Mouse (Mus musculus): ENCODE data around the gene Arf1. TPM values are rescaled to one million over a fixed set of nuclear protein-coding genes. Genes with fewer than 3 reads are reported as not detected.

Gene Arf1
- total and polyA plus RNA-seq, 3 experiments: 541 to 617 TPM; not detected in 1

DNA sequence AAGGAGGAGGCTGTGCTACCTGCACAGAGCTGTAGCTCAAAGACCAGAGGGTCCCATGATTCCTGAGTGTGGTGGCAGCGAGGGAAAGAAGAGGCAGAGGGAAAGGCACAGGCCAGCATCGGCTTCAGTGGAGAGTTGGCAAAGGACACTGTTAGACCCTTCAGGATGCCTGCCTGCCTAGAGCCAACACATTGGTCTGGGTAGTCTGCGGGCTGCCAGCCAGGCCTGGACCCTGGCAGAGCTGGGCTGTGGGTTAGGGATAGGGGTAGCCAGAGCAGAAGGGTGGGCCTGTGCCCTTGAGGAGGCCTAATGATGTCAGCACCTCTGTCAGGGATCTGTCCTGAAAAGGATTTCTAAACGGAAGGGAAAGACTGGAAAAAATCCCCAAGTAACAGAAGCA, 11.7 kb upstream of the Arf1 start:
- TF ChIP-seq CHD2 (IDR thresholded peaks at IDR 0.05; ENCODE audit: low read length): no peak
- no peak for TF ChIP-seq CTCF (IDR thresholded peaks at IDR 0.05 in 2 of 3, conservative IDR thresholded peaks at IDR 0.05 in 1 of 3; ENCODE audit: control insufficient read depth in 1 of 3, insufficient read depth in 1 of 3, low read depth in 2 of 3, low read length in 3 of 3, poor library complexity in 1 of 3, severe bottlenecking in 1 of 3)
- no peak for TF ChIP-seq ZC3H11A (IDR thresholded peaks at IDR 0.05; ENCODE audit: low read depth, low read length)
- no peak for TF ChIP-seq ELF1 (IDR thresholded peaks at IDR 0.05; ENCODE audit: low read depth, low read length)
- no peak for TF ChIP-seq HCFC1 (IDR thresholded peaks at IDR 0.05; ENCODE audit: low read depth, low read length)
- no peak for TF ChIP-seq POLR2AphosphoS2 (IDR thresholded peaks at IDR 0.05; ENCODE audit: low read length)
- TF ChIP-seq POLR2A (IDR thresholded peaks at IDR 0.05; ENCODE audit: control insufficient read depth in 1 of 2, insufficient read depth in 1 of 2, low read depth in 1 of 2, low read length in 2 of 2, poor library complexity in 1 of 2): no peak
- no peak for TF ChIP-seq TBP (IDR thresholded peaks at IDR 0.05; ENCODE audit: low read depth, low read length)
- TF ChIP-seq USF2 (IDR thresholded peaks at IDR 0.05; ENCODE audit: borderline replicate concordance in 1 of 2, insufficient read depth in 1 of 2, low read depth in 1 of 2, low read length in 2 of 2): no peak

DNA sequence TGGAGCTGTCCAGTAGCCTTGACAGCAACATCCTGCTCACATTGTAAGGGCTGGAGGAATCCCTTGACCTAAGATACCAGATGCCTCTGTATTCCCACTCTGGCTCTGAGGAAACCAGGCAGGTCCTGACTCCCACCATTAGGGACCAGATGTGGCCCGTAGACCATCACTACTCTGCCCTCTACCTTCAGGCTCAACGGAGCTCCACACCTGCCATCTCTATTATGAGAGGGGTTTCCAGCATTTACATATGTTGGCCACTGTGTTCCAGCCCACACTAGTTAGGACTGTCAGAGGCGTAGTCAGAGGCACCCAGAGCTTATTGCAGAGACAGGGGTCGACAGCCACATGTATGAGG, 11.3 kb upstream of the Arf1 start:
- no peak for DNase-seq (ENCODE audit: low read depth, low spot score)
- Histone ChIP-seq H3K79me2 (ENCODE audit: control insufficient read depth, insufficient read depth, low read length, poor library complexity) (no peaks in the 10 kb centered on the region), H3K36me3 (ENCODE audit: control insufficient read depth in 1 of 2, insufficient read depth in 2 of 2, low read length in 2 of 2) (no peaks in the 10 kb centered on the region), H3K27ac (ENCODE audit: control insufficient read depth, low read depth, low read length) (no peak overlapping the region), H3K27me3 (ENCODE audit: control insufficient read depth in 1 of 2, insufficient read depth in 2 of 2, low read length in 2 of 2) (peaks cover 16 to 23% of the 10 kb centered on the region in 2 experiments), H3K9ac (ENCODE audit: control insufficient read depth, low read depth, low read length, poor library complexity, severe bottlenecking) (no peak overlapping the region), H3K4me1 (ENCODE audit: control insufficient read depth in 1 of 2, insufficient read depth in 2 of 2, low read length in 2 of 2) (no peaks in the 10 kb centered on the region), H3K9me3 (replicated peaks; ENCODE audit: insufficient read depth, low read length) (no peaks in the 10 kb centered on the region), H3K4me3 (ENCODE audit: control insufficient read depth in 1 of 2, insufficient read depth in 1 of 2, low read depth in 2 of 2, low read length in 2 of 2) (no peak overlapping the region)
- no peak for TF ChIP-seq ZKSCAN1 (IDR thresholded peaks at IDR 0.05; ENCODE audit: low read depth, low read length)
- TF ChIP-seq CHD1 (IDR thresholded peaks at IDR 0.05; ENCODE audit: low read depth, low read length): no peak
- TF ChIP-seq SMC3 (IDR thresholded peaks at IDR 0.05; ENCODE audit: low read depth, low read length): no peak
- no peak for TF ChIP-seq CHD2 (IDR thresholded peaks at IDR 0.05; ENCODE audit: low read length)
- TF ChIP-seq GABPA (IDR thresholded peaks at IDR 0.05; ENCODE audit: low read depth, low read length): no peak
- no peak for TF ChIP-seq ELF1 (IDR thresholded peaks at IDR 0.05; ENCODE audit: low read depth, low read length)
- TF ChIP-seq CTCF (IDR thresholded peaks at IDR 0.05 in 2 of 3, conservative IDR thresholded peaks at IDR 0.05 in 1 of 3; ENCODE audit: control insufficient read depth in 1 of 3, insufficient read depth in 1 of 3, low read depth in 2 of 3, low read length in 3 of 3, poor library complexity in 1 of 3, severe bottlenecking in 1 of 3): no peak
- TF ChIP-seq HCFC1 (IDR thresholded peaks at IDR 0.05; ENCODE audit: low read depth, low read length): no peak
- TF ChIP-seq RAD21 (IDR thresholded peaks at IDR 0.05; ENCODE audit: low read depth, low read length): no peak
- TF ChIP-seq UBTF (IDR thresholded peaks at IDR 0.05; ENCODE audit: borderline replicate concordance, insufficient read depth, low read depth, low read length): no peak

More for the DNA sequence above, 11.7 kb upstream of the Arf1 start:
- Histone ChIP-seq H3K9ac (ENCODE audit: control insufficient read depth, low read depth, low read length, poor library complexity, severe bottlenecking) (no peak overlapping the region), H3K4me1 (ENCODE audit: control insufficient read depth in 1 of 2, insufficient read depth in 2 of 2, low read length in 2 of 2) (no peaks in the 10 kb centered on the region), H3K27ac (ENCODE audit: control insufficient read depth, low read depth, low read length) (no peak overlapping the region), H3K27me3 (ENCODE audit: control insufficient read depth in 1 of 2, insufficient read depth in 2 of 2, low read length in 2 of 2) (peaks cover 18 to 23% of the 10 kb centered on the region in 2 experiments), H3K79me2 (ENCODE audit: control insufficient read depth, insufficient read depth, low read length, poor library complexity) (no peaks in the 10 kb centered on the region), H3K36me3 (ENCODE audit: control insufficient read depth in 1 of 2, insufficient read depth in 2 of 2, low read length in 2 of 2) (no peaks in the 10 kb centered on the region), H3K9me3 (replicated peaks; ENCODE audit: insufficient read depth, low read length) (no peaks in the 10 kb centered on the region), H3K4me3 (ENCODE audit: control insufficient read depth in 1 of 2, insufficient read depth in 1 of 2, low read depth in 2 of 2, low read length in 2 of 2) (no peak overlapping the region)
- no peak for DNase-seq (ENCODE audit: low read depth, low spot score)

Data from MEL (cell line).